Mouse (Mus musculus) spleen, embryonic (tissue): ENCODE results near the gene Rsad1.

Experiments
- CTCF ChIA-PET: fragments of 350-600 bp; sonication (Branson Sonifier 250); formaldehyde crosslinking; loops from one replicate; lab custom pipeline; 2022; lab: Charles Lee

Rsad1 gene

DNA sequence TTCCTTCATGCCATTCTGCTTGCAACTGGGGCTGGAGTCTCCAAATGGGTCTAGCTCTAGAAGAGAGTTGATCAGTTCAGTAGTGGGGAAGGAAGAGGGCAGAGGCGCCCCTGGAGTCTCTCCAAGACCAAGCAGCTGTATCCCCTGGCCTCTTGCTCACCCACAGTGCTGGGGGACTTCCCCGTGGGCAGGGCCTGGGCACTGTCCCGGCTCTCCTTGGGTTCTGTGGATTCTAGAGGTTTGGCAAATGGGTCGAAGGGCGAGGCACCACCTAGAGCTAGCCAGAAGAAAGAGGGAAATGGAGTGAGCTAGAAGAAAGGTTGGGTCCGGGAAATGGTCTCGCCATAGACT, 57.3 kb downstream of the Rsad1 start:
- CTCF ChIA-PET: interaction anchor here (0.5 kb wide), 1 partner anchor 108 kb away, joined by 3 read pairs; no protein-coding TSS in a partner anchor

- CTCF ChIA-PET: interaction anchor here (0.5 kb wide), 1 partner anchor 108 kb away, joined by 3 read pairs; no protein-coding TSS in a partner anchor
Measured at GRCm38 (mm10) chr11:94491035-94491748, 57.9 kb downstream of the Rsad1 start.
